Mouse (Mus musculus): ENCODE measurements around the gene Gm9857. TPM values are rescaled to one million over a fixed set of nuclear protein-coding genes. Genes with fewer than 3 reads are reported as not detected.

Gene Gm9857
- not detected in 2 replicates for polyA plus RNA-seq (2016; fragmentation: Nextera tagmentation; extraction: Ambion mirVana)

DNA sequence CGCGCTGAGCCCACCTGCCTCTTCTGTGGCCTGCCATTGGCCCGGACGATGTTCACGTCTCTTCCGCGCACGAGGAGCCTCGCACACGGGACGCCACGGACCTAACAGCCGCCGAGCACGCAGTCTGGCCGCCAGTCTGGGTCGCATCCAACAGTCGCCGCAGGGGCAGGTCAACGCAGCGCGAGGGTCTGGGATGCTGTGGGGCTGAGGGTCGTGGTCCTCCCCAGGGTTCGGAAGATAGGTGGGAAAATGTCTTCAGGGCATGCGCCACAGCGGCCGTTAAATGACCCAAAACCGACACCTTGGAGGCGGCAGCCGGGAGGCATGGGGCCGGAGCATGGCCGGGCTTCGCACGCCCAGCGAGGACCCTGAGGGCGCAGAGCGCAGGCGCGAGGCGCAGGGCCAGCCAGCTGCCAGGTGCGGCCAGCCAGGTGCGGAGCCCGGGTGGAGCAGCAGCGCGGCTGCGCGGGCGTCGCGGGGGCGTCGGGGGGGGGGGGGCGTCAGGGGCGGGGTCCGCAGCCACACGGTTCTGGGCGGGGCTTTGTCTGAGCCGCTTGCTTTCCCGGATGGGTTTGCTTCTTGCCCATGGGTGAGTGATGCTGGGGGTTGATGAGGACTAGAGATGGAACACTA, at the start of gene Gm9857:
Gene Gm9857 (minus strand): TSS at position 445 of the 633 bp plus-strand sequence.
- Histone ChIP-seq H3K4me1 (no peaks in the 10 kb centered on the region), H3K4me2 (replicated peaks) (peak within 1 kb of the TSS; percentile 53), H3K9ac (no peak within 1 kb of the TSS), H3K36me3 (no peaks in the 10 kb centered on the region), H3K9me3 (no peaks in the 10 kb centered on the region), H3K4me3 (peak within 1 kb of the TSS; percentile 35), H3K27ac (no peak within 1 kb of the TSS), H3K27me3 (no peaks in the 10 kb centered on the region)
- WGBS: 45% methylated on average over 58 of the region's 59 CpGs
- 0 out of 2 replicates have a peak, but pooled peaks have one; percentile 47 for ATAC-seq (ENCODE audit: insufficient number of reproducible peaks, insufficient read depth, low FRiP score, low TSS enrichment)

GRCm38 (mm10) chr3:108987009-108987659, 46.9 kb upstream of the Gm9857 start:
- no peak for ATAC-seq (ENCODE audit: insufficient number of reproducible peaks, insufficient read depth, low FRiP score, low TSS enrichment)
- H3K36me3 ChIP-seq: peaks cover 32% of the 10 kb centered on the region

GRCm38 (mm10) chr3:108986534-108986933, 46.3 kb upstream of the Gm9857 start:
- Histone ChIP-seq H3K4me2 (replicated peaks) (no peak overlapping the region), H3K4me1 (no peaks in the 10 kb centered on the region), H3K4me3 (no peak overlapping the region), H3K27me3 (no peaks in the 10 kb centered on the region), H3K36me3 (peaks cover 28% of the 10 kb centered on the region), H3K27ac (no peak overlapping the region), H3K9ac (no peak overlapping the region), H3K9me3 (no peaks in the 10 kb centered on the region)
- 94% methylated on average over 1 of the region's 1 CpGs for WGBS
- ATAC-seq (ENCODE audit: insufficient number of reproducible peaks, insufficient read depth, low FRiP score, low TSS enrichment): no peak

More at GRCm38 (mm10) chr3:108987009-108987659, 46.9 kb upstream of the Gm9857 start:
- H3K4me1 ChIP-seq: no peaks in the 10 kb centered on the region
- H3K9me3 ChIP-seq: no peaks in the 10 kb centered on the region
- 78% methylated on average over 12 of the region's 12 CpGs for WGBS
- H3K27me3 ChIP-seq: no peaks in the 10 kb centered on the region
- no peak overlapping the region for H3K4me3 ChIP-seq
- no peak overlapping the region for H3K9ac ChIP-seq
- H3K4me2 ChIP-seq (replicated peaks): no peak overlapping the region
- H3K27ac ChIP-seq: no peak overlapping the region

- no peaks in the 10 kb centered on the region for H3K9me3 ChIP-seq
- H3K9ac ChIP-seq: no peak overlapping the region
- WGBS: 80% methylated on average over 5 of the region's 5 CpGs
- no peak overlapping the region for H3K4me3 ChIP-seq
- H3K4me2 ChIP-seq (replicated peaks): no peak overlapping the region
- H3K27ac ChIP-seq: no peak overlapping the region
- no peaks in the 10 kb centered on the region for H3K27me3 ChIP-seq
- no peak for ATAC-seq (ENCODE audit: insufficient number of reproducible peaks, insufficient read depth, low FRiP score, low TSS enrichment)
- peaks cover 31% of the 10 kb centered on the region for H3K36me3 ChIP-seq
- H3K4me1 ChIP-seq: no peaks in the 10 kb centered on the region
Observed at GRCm38 (mm10) chr3:108983989-108984388, 43.7 kb upstream of the Gm9857 start.

GRCm38 (mm10) chr3:108981946-108982345, 41.7 kb upstream of the Gm9857 start:
- no peaks in the 10 kb centered on the region for H3K27me3 ChIP-seq
- H3K4me3 ChIP-seq: no peak overlapping the region
- H3K9ac ChIP-seq: no peak overlapping the region
- H3K9me3 ChIP-seq: no peaks in the 10 kb centered on the region
- no peaks in the 10 kb centered on the region for H3K4me1 ChIP-seq
- H3K36me3 ChIP-seq: peaks cover 38% of the 10 kb centered on the region
- no peak overlapping the region for H3K4me2 ChIP-seq (replicated peaks)
- H3K27ac ChIP-seq: no peak overlapping the region
- ATAC-seq (ENCODE audit: insufficient number of reproducible peaks, insufficient read depth, low FRiP score, low TSS enrichment): no peak
- 87% methylated on average over 6 of the region's 6 CpGs for WGBS

DNA sequence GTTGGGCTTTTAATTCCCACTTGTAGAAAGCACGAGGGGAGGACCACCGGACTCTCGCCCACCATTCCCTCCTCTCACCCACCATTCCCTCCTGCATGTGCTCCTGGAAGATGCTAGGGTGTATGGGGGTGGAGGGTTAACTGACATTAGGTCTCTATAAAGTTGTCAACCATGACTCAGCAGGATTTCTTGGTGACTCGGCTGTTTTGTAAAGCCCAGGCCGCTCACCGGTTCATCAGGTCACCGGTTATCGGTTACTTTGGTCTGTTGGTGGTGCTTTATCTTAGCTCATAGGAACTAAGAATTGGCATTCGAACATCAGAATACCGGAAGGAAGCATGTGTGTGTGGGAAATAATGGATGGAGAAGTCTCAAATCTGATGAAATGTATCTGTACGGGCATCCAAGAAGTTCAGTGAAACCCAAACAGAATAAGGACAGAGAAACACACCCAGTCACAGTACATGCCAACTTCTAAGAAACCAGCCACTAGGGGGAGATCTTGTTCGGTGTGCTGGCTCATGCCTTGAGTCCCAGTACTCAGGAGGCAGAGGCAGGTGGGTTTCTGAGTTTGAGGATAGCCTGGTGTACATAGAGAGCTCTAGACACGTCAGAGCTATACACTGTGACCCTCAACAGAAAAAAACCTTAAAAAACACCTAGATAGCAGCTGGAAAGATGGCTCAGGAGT, 37.2 kb upstream of the Gm9857 start:
- H3K4me1 ChIP-seq: no peaks in the 10 kb centered on the region
- H3K27ac ChIP-seq: no peak overlapping the region
- H3K27me3 ChIP-seq: no peaks in the 10 kb centered on the region
- 94% methylated on average over 13 of the region's 13 CpGs for WGBS
- no peaks in the 10 kb centered on the region for H3K9me3 ChIP-seq
- H3K4me2 ChIP-seq (replicated peaks): no peak overlapping the region
- ATAC-seq (ENCODE audit: insufficient number of reproducible peaks, insufficient read depth, low FRiP score, low TSS enrichment): no peak
- H3K4me3 ChIP-seq: no peak overlapping the region
- H3K9ac ChIP-seq: no peak overlapping the region
- peaks cover 31% of the 10 kb centered on the region for H3K36me3 ChIP-seq

- no peak overlapping the region for H3K9ac ChIP-seq
- H3K27me3 ChIP-seq: no peaks in the 10 kb centered on the region
- 89% methylated on average over 15 of the region's 15 CpGs for WGBS
- H3K4me3 ChIP-seq: no peak overlapping the region
- no peak overlapping the region for H3K27ac ChIP-seq
- no peaks in the 10 kb centered on the region for H3K9me3 ChIP-seq
- peaks cover 29% of the 10 kb centered on the region for H3K36me3 ChIP-seq
- H3K4me1 ChIP-seq: no peaks in the 10 kb centered on the region
- no peak for ATAC-seq (ENCODE audit: insufficient number of reproducible peaks, insufficient read depth, low FRiP score, low TSS enrichment)
- no peak overlapping the region for H3K4me2 ChIP-seq (replicated peaks)
Observed at GRCm38 (mm10) chr3:108974920-108975485, 34.8 kb upstream of the Gm9857 start.

GRCm38 (mm10) chr3:108973980-108974660, 33.9 kb upstream of the Gm9857 start:
- Histone ChIP-seq H3K4me1 (no peaks in the 10 kb centered on the region), H3K4me3 (no peak overlapping the region), H3K9ac (no peak overlapping the region), H3K4me2 (replicated peaks) (no peak overlapping the region), H3K27ac (no peak overlapping the region), H3K36me3 (peaks cover 20% of the 10 kb centered on the region), H3K27me3 (no peaks in the 10 kb centered on the region), H3K9me3 (no peaks in the 10 kb centered on the region)
- 90% methylated on average over 13 of the region's 13 CpGs for WGBS
- no peak for ATAC-seq (ENCODE audit: insufficient number of reproducible peaks, insufficient read depth, low FRiP score, low TSS enrichment)

DNA sequence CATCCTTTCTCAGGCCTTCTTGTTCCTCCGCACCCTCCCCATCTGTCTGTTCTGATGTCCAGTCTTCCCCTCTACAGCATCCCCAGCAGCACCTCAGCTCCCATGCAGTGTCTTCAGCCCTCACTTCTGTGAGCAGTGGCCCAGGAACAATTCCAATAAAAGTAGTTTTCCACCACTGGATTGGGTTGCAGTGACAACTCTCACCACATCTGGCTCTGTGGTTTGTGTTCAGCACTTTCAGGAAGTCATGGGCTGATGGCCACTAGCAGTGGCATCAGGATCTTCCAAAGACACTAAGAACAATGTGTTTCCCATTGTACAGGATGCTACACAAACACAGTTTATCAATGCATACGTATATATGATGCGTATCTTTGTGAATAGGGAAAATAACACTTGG, 25.8 kb upstream of the Gm9857 start:
- Histone ChIP-seq H3K27me3 (no peaks in the 10 kb centered on the region), H3K36me3 (no peaks in the 10 kb centered on the region), H3K9me3 (no peaks in the 10 kb centered on the region), H3K4me2 (replicated peaks) (no peak overlapping the region), H3K4me1 (peaks cover 7% of the 10 kb centered on the region; the same call in 1 of the 2 replicates), H3K4me3 (no peak overlapping the region), H3K27ac (no peak overlapping the region), H3K9ac (no peak overlapping the region)
- 96% methylated on average over 3 of the region's 3 CpGs for WGBS
- no peak for ATAC-seq (ENCODE audit: insufficient number of reproducible peaks, insufficient read depth, low FRiP score, low TSS enrichment)

GRCm38 (mm10) chr3:108964361-108965044, 24.3 kb upstream of the Gm9857 start:
- Histone ChIP-seq H3K9ac (no peak overlapping the region), H3K27me3 (no peaks in the 10 kb centered on the region), H3K4me3 (no peak overlapping the region), H3K4me2 (replicated peaks) (no peak overlapping the region), H3K4me1 (peaks cover 7% of the 10 kb centered on the region; the same call in 1 of the 2 replicates), H3K27ac (no peak overlapping the region), H3K9me3 (no peaks in the 10 kb centered on the region), H3K36me3 (no peaks in the 10 kb centered on the region)
- WGBS: 71% methylated on average over 7 of the region's 7 CpGs
- ATAC-seq (ENCODE audit: insufficient number of reproducible peaks, insufficient read depth, low FRiP score, low TSS enrichment): no peak

- Histone ChIP-seq H3K27me3 (no peaks in the 10 kb centered on the region), H3K27ac (no peak overlapping the region), H3K9ac (no peak overlapping the region), H3K9me3 (no peaks in the 10 kb centered on the region), H3K4me1 (peaks cover 7% of the 10 kb centered on the region; the same call in 1 of the 2 replicates), H3K4me3 (no peak overlapping the region), H3K36me3 (no peaks in the 10 kb centered on the region), H3K4me2 (replicated peaks) (no peak overlapping the region)
- WGBS: 76% methylated on average over 3 of the region's 3 CpGs
- no peak for ATAC-seq (ENCODE audit: insufficient number of reproducible peaks, insufficient read depth, low FRiP score, low TSS enrichment)
Observed at GRCm38 (mm10) chr3:108963776-108964175, 23.5 kb upstream of the Gm9857 start.
